Mouse (Mus musculus) CH12.LX (cell line): Measurements from ENCODE around the gene C1ql1. TPM values are rescaled to one million over a fixed set of nuclear protein-coding genes. Genes with fewer than 3 reads are reported as not detected.

ENCODE experiments used
- DNase-seq: peaks from one replicate; pipeline ENCODE4 v3.0.0-alpha.2; 2013; ENCODE audit errors: extremely low read depth
- H3K27ac ChIP-seq: 2 replicates; pipeline ENCODE4 v1.5.1; 2012; ENCODE audit warnings: low read depth, mild to moderate bottlenecking, control low read depth, moderate library complexity; ENCODE audit not compliant: insufficient read depth
- H3K27me3 ChIP-seq: replicated peaks from 2 replicates; pipeline ENCODE3; 2012; ENCODE audit warnings: inconsistent platforms
- H3K36me3 ChIP-seq, 2 experiments: replicated peaks in 1 of 2; 2 replicates each; pipeline versions ENCODE3 to v1.6.1; 2012; ENCODE audit warnings: inconsistent platforms in 1 of 2, low read length in 1 of 2, mild to moderate bottlenecking in 1 of 2, mixed read lengths in 1 of 2, moderate library complexity in 1 of 2; ENCODE audit not compliant: control insufficient read depth in 1 of 2, insufficient read depth in 1 of 2
- H3K4me1 ChIP-seq, 2 experiments: 2 replicates each; pipeline ENCODE4 v1.6.1; 2012; ENCODE audit warnings: inconsistent platforms in 1 of 2, moderate library complexity in 1 of 2; ENCODE audit not compliant: insufficient read depth in 2 of 2, control insufficient read depth in 1 of 2
- H3K4me2 ChIP-seq: 2 replicates; pipeline ENCODE4 v1.6.1; 2012; ENCODE audit warnings: low read depth, mild to moderate bottlenecking, control low read depth; ENCODE audit not compliant: poor library complexity, insufficient read depth, severe bottlenecking
- H3K4me3 ChIP-seq, 3 experiments: fragments of 150-350 bp in 1 of 3; sonication (generic) in 1 of 3; replicated peaks in 1 of 3; 2 replicates each; pipeline versions ENCODE3 to v1.5.1; 2011 to 2012; ENCODE audit warnings: low read depth in 2 of 3, low read length in 2 of 3, mild to moderate bottlenecking in 2 of 3, moderate library complexity in 2 of 3, control low read depth in 1 of 3, improper control_type of control experiment in 1 of 3, inconsistent platforms in 1 of 3, mixed read lengths in 1 of 3; ENCODE audit not compliant: poor library complexity in 1 of 3
- H3K79me2 ChIP-seq: replicated peaks from 2 replicates; pipeline ENCODE4 v1.6.1; 2012; ENCODE audit warnings: mild to moderate bottlenecking, moderate library complexity; ENCODE audit not compliant: control insufficient read depth, poor library complexity, insufficient read depth, severe bottlenecking; ENCODE audit errors: extremely low read depth
- H3K9ac ChIP-seq: 2 replicates; pipeline ENCODE4 v1.6.1; 2012; ENCODE audit warnings: low read depth, mild to moderate bottlenecking, control low read depth, moderate library complexity; ENCODE audit not compliant: insufficient read depth
- H3K9me3 ChIP-seq: replicated peaks from 2 replicates; pipeline ENCODE3; 2012; ENCODE audit warnings: low read length, inconsistent platforms, mixed read lengths
- BHLHE40 ChIP-seq: IDR thresholded peaks from 2 replicates; pipeline ENCODE4 v1.6.1; 2011; ENCODE audit warnings: mild to moderate bottlenecking, low read depth, low read length, improper control_type of control experiment
- CHD2 ChIP-seq: IDR thresholded peaks from 2 replicates; pipeline ENCODE4 v1.6.1; 2011; ENCODE audit warnings: low read length, improper control_type of control experiment
- CTCF ChIP-seq, 2 experiments: IDR thresholded peaks in 1 of 2; conservative IDR thresholded peaks in 1 of 2; 2 replicates each; pipeline ENCODE4 v1.5.1; 2011 to 2012; ENCODE audit warnings: low read depth in 2 of 2, low read length in 2 of 2, improper control_type of control experiment in 1 of 2, inconsistent platforms in 1 of 2, mild to moderate bottlenecking in 1 of 2, moderate library complexity in 1 of 2
- E2F4 ChIP-seq: IDR thresholded peaks from 2 replicates; pipeline ENCODE4 v1.6.1; 2011; ENCODE audit warnings: low read depth, low read length, improper control_type of control experiment; ENCODE audit not compliant: insufficient replicate concordance
- ELF1 ChIP-seq: IDR thresholded peaks from 2 replicates; pipeline ENCODE4 v1.6.1; 2014; ENCODE audit warnings: low read depth, mild to moderate bottlenecking, inconsistent platforms, low read length, improper control_type of control experiment
- EP300 ChIP-seq: IDR thresholded peaks from 2 replicates; pipeline ENCODE4 v1.6.1; 2011; ENCODE audit warnings: low read length, improper control_type of control experiment
- ETS1 ChIP-seq: conservative IDR thresholded peaks from 2 replicates; pipeline ENCODE4 v1.6.1; 2012; ENCODE audit warnings: low read depth, mild to moderate bottlenecking, inconsistent platforms, low read length, improper control_type of control experiment, moderate library complexity
- GABPA ChIP-seq: IDR thresholded peaks from 2 replicates; pipeline ENCODE4 v1.6.1; 2012; ENCODE audit warnings: low read depth, low read length, improper control_type of control experiment, inconsistent platforms; ENCODE audit not compliant: insufficient replicate concordance
- HCFC1 ChIP-seq: IDR thresholded peaks from 2 replicates; pipeline ENCODE4 v1.6.1; 2012; ENCODE audit warnings: low read depth, mild to moderate bottlenecking, inconsistent platforms, low read length, improper control_type of control experiment
- IRF4 ChIP-seq: IDR thresholded peaks from 2 replicates; pipeline ENCODE4 v1.6.1; 2014; ENCODE audit warnings: low read depth, mild to moderate bottlenecking, inconsistent platforms, low read length, improper control_type of control experiment
- JUN ChIP-seq: IDR thresholded peaks from 2 replicates; pipeline ENCODE4 v1.6.1; 2011; ENCODE audit warnings: low read depth, mild to moderate bottlenecking, low read length, improper control_type of control experiment, moderate library complexity; ENCODE audit not compliant: insufficient read depth
- JUND ChIP-seq: conservative IDR thresholded peaks from 2 replicates; pipeline ENCODE4 v1.6.1; 2011; ENCODE audit warnings: low read depth, low read length, improper control_type of control experiment
- KAT2A ChIP-seq: IDR thresholded peaks from 2 replicates; pipeline ENCODE4 v1.6.1; 2012; ENCODE audit warnings: low read length, improper control_type of control experiment, inconsistent platforms; ENCODE audit not compliant: insufficient replicate concordance
- MAX ChIP-seq: IDR thresholded peaks from 2 replicates; pipeline ENCODE4 v1.6.1; 2011; ENCODE audit warnings: low read length, improper control_type of control experiment
- MAZ ChIP-seq: IDR thresholded peaks from 2 replicates; pipeline ENCODE4 v1.6.1; 2012; ENCODE audit warnings: low read depth, mild to moderate bottlenecking, inconsistent platforms, low read length, improper control_type of control experiment, moderate library complexity
- MEF2A ChIP-seq: IDR thresholded peaks from 2 replicates; pipeline ENCODE4 v1.6.1; 2014; ENCODE audit warnings: low read depth, mild to moderate bottlenecking, inconsistent platforms, low read length, improper control_type of control experiment, borderline replicate concordance
- MXI1 ChIP-seq: IDR thresholded peaks from 2 replicates; pipeline ENCODE4 v1.6.1; 2011; ENCODE audit warnings: mild to moderate bottlenecking, low read depth, low read length, improper control_type of control experiment
- NELFE ChIP-seq: IDR thresholded peaks from 2 replicates; pipeline ENCODE4 v1.6.1; 2011; ENCODE audit warnings: low read depth, low read length, improper control_type of control experiment
- POLR2A ChIP-seq: IDR thresholded peaks from 2 replicates; pipeline ENCODE4 v1.6.1; 2011; ENCODE audit warnings: low read depth, mild to moderate bottlenecking, improper control_type of control experiment, low read length
- POLR2AphosphoS2 ChIP-seq: IDR thresholded peaks from 2 replicates; pipeline ENCODE4 v1.6.1; 2011; ENCODE audit warnings: low read depth, low read length, improper control_type of control experiment
- RAD21 ChIP-seq: IDR thresholded peaks from 2 replicates; pipeline ENCODE4 v1.6.1; 2011; ENCODE audit warnings: low read depth, mild to moderate bottlenecking, low read length, improper control_type of control experiment, moderate library complexity
- RCOR1 ChIP-seq: conservative IDR thresholded peaks from 2 replicates; pipeline ENCODE4 v1.6.1; 2012; ENCODE audit warnings: low read depth, mild to moderate bottlenecking, inconsistent platforms, low read length, improper control_type of control experiment
- SIN3A ChIP-seq: IDR thresholded peaks from 2 replicates; pipeline ENCODE4 v1.6.1; 2012; ENCODE audit warnings: low read length, improper control_type of control experiment, inconsistent platforms
- SMC3 ChIP-seq: IDR thresholded peaks from 2 replicates; pipeline ENCODE4 v1.6.1; 2011; ENCODE audit warnings: low read depth, low read length, improper control_type of control experiment
- TBP ChIP-seq: conservative IDR thresholded peaks from 2 replicates; pipeline ENCODE4 v1.6.1; 2011; ENCODE audit warnings: low read depth, low read length, improper control_type of control experiment
- TCF12 ChIP-seq: IDR thresholded peaks from 2 replicates; pipeline ENCODE4 v1.6.1; 2014; ENCODE audit warnings: low read depth, mild to moderate bottlenecking, inconsistent platforms, low read length, improper control_type of control experiment
- dilution Hi-C: fragments of 300-500 bp; cut with MboI; formaldehyde crosslinking; loops from 2 replicates; pipeline ENCODE4 v1.14.3; 2020; ENCODE audit warnings: low sequenced_read_pairs; ENCODE audit not compliant: extremely low pct_unique_long_range_greater_than_20kb, extremely low pct_ligation_motif_present
- in situ Hi-C: fragments of 300-500 bp; cut with MboI; formaldehyde crosslinking; loops from 3 replicates; pipeline ENCODE4 v1.14.3; 2019; ENCODE audit warnings: low sequenced_read_pairs, low pct_ligation_motif_present, low pct_unique_long_range_greater_than_20kb, mixed read lengths
- polyA plus RNA-seq: library from polyadenylated mRNA; unstranded; fragments of >175 nt; gene quantifications from 2 replicates; pipeline ENCODE4 v1.2.1, GENCODE M21; 2012; ENCODE audit warnings: low read depth; ENCODE audit not compliant: insufficient read length
- total RNA-seq, 2 experiments: library from RNA; depleted of rRNA; stranded (reverse); fragments of 300-350 nt in 1 of 2; fragments of >200 nt in 1 of 2; gene quantifications; 2 replicates each; pipeline ENCODE4 v1.2.3; 2012 to 2014

C1ql1 gene
- total and polyA plus RNA-seq, 3 experiments: not detected

- peaks cover 9 to 16% of the 10 kb centered on the region in 2 experiments for H3K36me3 ChIP-seq
- H3K4me2 ChIP-seq: no peak overlapping the region
- no peaks in the 10 kb centered on the region for H3K9me3 ChIP-seq
- TF ChIP-seq ETS1 (no peak), RAD21 (no peak), HCFC1 (no peak), POLR2AphosphoS2 (no peak), SMC3 (no peak), MAZ (no peak), TBP (no peak), MXI1 (no peak), GABPA (no peak), JUND (no peak), EP300 (no peak), SIN3A (no peak), MAX (no peak), KAT2A (no peak), E2F4 (no peak), MEF2A (no peak)
- peaks cover 42% of the 10 kb centered on the region for H3K27me3 ChIP-seq
- H3K4me1 ChIP-seq: no peaks in the 10 kb centered on the region
- no peaks in the 10 kb centered on the region for H3K79me2 ChIP-seq
- dilution Hi-C loops: no loop called here
- H3K9ac ChIP-seq: no peak overlapping the region
- H3K4me3 ChIP-seq: no peak overlapping the region
- H3K27ac ChIP-seq: no peak overlapping the region
- DNase-seq: no peak
- in situ Hi-C loops: loop anchor here (5.0 kb wide), 1 partner anchor 92 kb away; no protein-coding TSS in a partner anchor
Observed at GRCm38 (mm10) chr11:102989641-102990151, 43.2 kb upstream of the C1ql1 start.

- H3K9me3 ChIP-seq: peaks cover 5% of the 10 kb centered on the region
- dilution Hi-C loops: no loop called here
- H3K79me2 ChIP-seq: no peaks in the 10 kb centered on the region
- H3K4me1 ChIP-seq: 0 out of 4 replicates have a peak, but pooled peaks cover 2 to 5% of the 10 kb centered on the region in 2 experiments
- in situ Hi-C loops: no loop called here
- H3K9ac ChIP-seq: no peak overlapping the region
- H3K27me3 ChIP-seq: peaks cover 64% of the 10 kb centered on the region
- TF ChIP-seq KAT2A (no peak), SMC3 (no peak), RAD21 (no peak), SIN3A (no peak), CHD2 (no peak), NELFE (no peak), MAZ (no peak), POLR2A (no peak), BHLHE40 (no peak), CTCF (conservative IDR thresholded peaks at IDR 0.05 in 1 of 2, IDR thresholded peaks at IDR 0.05 in 1 of 2; ENCODE audit: low read depth in 2 of 2, low read length in 2 of 2) (no peak), RCOR1 (no peak), JUN (no peak), IRF4 (no peak), ELF1 (no peak), TCF12 (no peak)
- H3K36me3 ChIP-seq: no peaks in the 10 kb centered on the region
- H3K4me2 ChIP-seq: no peak overlapping the region
- no peak overlapping the region for H3K27ac ChIP-seq
- no peak for DNase-seq
- H3K4me3 ChIP-seq: no peak overlapping the region
Observed at GRCm38 (mm10) chr11:102985160-102985559, 38.7 kb upstream of the C1ql1 start.
